Mouse (Mus musculus): ENCODE measurements around the gene D330045A20Rik.
"Not testable (repeated sequence)": the region's sequence is repeated elsewhere in the genome, so short reads cannot be mapped to it uniquely, and the experiment has no call there.

The D330045A20Rik gene

GRCm38 (mm10) chrX:139583616-139584015 lies 103.4 kb downstream of the D330045A20Rik start:
- no peak for DNase-seq

- DNase-seq = not testable (repeated sequence)
Measured at GRCm38 (mm10) chrX:139586676-139587075, 106.5 kb downstream of the D330045A20Rik start.

- no peak for DNase-seq
Measured at GRCm38 (mm10) chrX:139596404-139596803, 116.2 kb downstream of the D330045A20Rik start.
